Mouse (Mus musculus): ENCODE measurements at regions not wholly inside any gene's neighbourhood (a gene's known extent, or its start where the extent isn't known, plus 50 kb on each side); places are given as distances from the start of the nearest gene placed in this dataset.

DNA sequence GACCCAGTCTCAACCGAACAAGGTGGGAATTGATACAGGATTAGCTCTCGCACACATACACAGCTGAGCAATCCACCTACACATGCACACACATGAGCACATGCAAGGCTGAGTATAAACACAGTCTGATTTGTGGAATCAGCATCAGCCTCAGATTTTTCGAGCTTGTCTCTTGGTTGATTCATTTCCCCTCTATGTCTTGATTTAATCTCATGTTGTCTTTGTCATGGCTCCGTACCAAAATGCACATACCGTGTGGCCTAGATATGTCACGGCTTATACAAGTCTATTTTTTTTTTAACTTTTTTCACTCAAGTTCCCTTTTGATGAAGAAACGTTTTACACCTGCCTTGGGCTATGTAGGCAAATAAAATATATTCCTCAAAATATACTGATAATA lies 88.6 kb upstream of the Mycn start:
- no peak overlapping the region for H3K27ac ChIP-seq (replicated peaks)
- H3K9ac ChIP-seq = no peak overlapping the region
- WGBS = 78% methylated on average over 7 of the region's 7 CpGs
- no peak for ATAC-seq (ENCODE audit: extremely low read depth, insufficient number of reproducible peaks, low FRiP score, low TSS enrichment)
- H3K36me3 ChIP-seq = no peaks in the 10 kb centered on the region
- no peaks in the 10 kb centered on the region for H3K27me3 ChIP-seq (replicated peaks)
- peaks cover 15% of the 10 kb centered on the region for H3K4me1 ChIP-seq
- no peak overlapping the region for H3K4me2 ChIP-seq
- no peaks in the 10 kb centered on the region for H3K9me3 ChIP-seq
- H3K4me3 ChIP-seq = no peak overlapping the region

DNA sequence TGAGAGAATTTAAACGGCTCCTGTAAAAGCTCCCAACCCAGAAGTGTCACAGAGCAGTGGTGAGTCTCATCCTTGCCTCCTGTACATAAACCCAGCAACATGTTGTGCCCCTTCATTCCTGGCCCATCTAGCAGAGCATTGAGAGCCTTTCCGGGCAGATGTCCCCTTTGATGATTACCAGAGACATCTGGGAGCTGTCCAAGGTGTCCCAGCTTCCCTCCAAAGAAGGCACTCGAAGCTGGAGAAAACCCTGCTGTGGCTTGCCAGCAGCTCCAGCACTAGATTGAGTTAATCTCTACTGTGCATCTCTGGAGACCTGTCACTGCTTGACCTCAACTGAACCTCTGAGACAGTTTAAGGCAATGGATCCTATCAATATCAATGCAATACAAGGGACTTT lies 86.4 kb upstream of the Mycn start:
- Histone ChIP-seq H3K36me3 (no peaks in the 10 kb centered on the region), H3K9me3 (no peaks in the 10 kb centered on the region), H3K27me3 (replicated peaks) (no peaks in the 10 kb centered on the region), H3K9ac (no peak overlapping the region), H3K4me2 (no peak overlapping the region), H3K27ac (replicated peaks) (no peak overlapping the region), H3K4me3 (no peak overlapping the region), H3K4me1 (peaks cover 18% of the 10 kb centered on the region)
- ATAC-seq (ENCODE audit: extremely low read depth, insufficient number of reproducible peaks, low FRiP score, low TSS enrichment) = no peak
- WGBS = 9% methylated on average over 3 of the region's 3 CpGs

DNA sequence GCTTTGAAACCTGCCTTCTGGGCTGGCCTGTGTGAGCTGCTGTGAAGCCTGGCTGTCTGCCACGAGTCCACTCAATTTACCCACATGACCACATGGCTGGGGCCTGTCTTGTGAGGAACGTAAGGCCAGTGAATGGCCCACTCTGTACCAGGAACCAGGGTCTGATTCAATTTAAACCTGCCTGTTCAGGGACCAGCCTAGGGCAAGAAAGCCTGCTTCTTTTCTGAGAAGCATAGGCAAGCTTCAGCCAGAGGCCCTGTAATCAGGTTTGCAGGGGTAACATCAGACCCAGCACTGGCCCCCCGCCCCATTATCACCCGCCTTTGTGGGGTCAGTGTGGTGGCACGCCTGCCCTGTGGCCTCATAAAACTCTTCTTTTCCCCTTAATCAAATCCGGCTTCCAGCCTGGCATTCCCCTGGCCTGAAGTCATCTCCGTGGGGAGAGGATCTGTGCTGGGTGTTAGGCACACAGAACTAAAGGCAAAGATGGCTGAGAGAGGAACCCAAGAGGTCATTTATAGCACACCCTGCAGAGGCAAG lies 84.4 kb upstream of the Mycn start:
- Histone ChIP-seq H3K27ac (replicated peaks) (peak overlapping the region; percentile 65), H3K4me3 (no peak overlapping the region), H3K4me2 (no peak overlapping the region), H3K9ac (peak overlapping the region; percentile 55), H3K36me3 (no peaks in the 10 kb centered on the region), H3K9me3 (no peaks in the 10 kb centered on the region), H3K4me1 (peaks cover 18% of the 10 kb centered on the region), H3K27me3 (replicated peaks) (no peaks in the 10 kb centered on the region)
- 27% methylated on average over 7 of the region's 7 CpGs for WGBS
- peak; percentile 71; the same call in 1 of the 2 replicates for ATAC-seq (ENCODE audit: extremely low read depth, insufficient number of reproducible peaks, low FRiP score, low TSS enrichment)

DNA sequence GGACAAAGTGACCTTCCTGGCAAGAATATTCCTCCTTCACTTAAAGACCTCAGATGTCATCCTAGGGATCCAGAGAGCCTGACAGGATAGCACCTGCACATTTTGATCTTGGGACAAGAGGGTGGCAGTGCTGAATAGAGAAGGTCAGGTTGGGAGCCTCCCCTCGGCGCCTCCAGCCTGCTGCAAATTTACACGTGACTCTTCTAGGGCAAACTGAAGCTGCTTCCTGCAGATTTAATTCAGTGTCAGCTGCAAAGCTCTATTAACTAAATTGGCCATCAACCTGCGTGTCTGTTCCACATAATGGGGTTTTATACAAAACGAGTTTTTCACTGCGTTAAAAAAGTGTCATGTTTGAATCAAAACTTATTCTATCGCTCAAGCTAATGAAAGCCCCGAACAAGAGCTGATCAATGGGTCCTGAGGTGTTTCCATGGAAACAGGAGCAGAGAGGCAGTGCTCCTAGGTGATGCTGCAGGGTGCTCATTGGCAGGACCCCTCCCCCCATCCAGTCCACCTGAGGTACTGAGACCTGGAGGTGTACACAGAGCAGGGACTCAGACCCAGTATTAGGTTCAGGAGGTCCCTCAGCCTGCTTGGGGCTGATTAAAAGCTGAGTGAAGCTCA lies 82.6 kb upstream of the Mycn start:
- no peaks in the 10 kb centered on the region for H3K9me3 ChIP-seq
- H3K36me3 ChIP-seq = no peaks in the 10 kb centered on the region
- no peak overlapping the region for H3K4me2 ChIP-seq
- ATAC-seq (ENCODE audit: extremely low read depth, insufficient number of reproducible peaks, low FRiP score, low TSS enrichment) = no peak
- no peaks in the 10 kb centered on the region for H3K27me3 ChIP-seq (replicated peaks)
- WGBS = 69% methylated on average over 8 of the region's 8 CpGs
- H3K9ac ChIP-seq = no peak overlapping the region
- H3K4me3 ChIP-seq = no peak overlapping the region
- H3K27ac ChIP-seq (replicated peaks) = no peak overlapping the region
- H3K4me1 ChIP-seq = peaks cover 18% of the 10 kb centered on the region

DNA sequence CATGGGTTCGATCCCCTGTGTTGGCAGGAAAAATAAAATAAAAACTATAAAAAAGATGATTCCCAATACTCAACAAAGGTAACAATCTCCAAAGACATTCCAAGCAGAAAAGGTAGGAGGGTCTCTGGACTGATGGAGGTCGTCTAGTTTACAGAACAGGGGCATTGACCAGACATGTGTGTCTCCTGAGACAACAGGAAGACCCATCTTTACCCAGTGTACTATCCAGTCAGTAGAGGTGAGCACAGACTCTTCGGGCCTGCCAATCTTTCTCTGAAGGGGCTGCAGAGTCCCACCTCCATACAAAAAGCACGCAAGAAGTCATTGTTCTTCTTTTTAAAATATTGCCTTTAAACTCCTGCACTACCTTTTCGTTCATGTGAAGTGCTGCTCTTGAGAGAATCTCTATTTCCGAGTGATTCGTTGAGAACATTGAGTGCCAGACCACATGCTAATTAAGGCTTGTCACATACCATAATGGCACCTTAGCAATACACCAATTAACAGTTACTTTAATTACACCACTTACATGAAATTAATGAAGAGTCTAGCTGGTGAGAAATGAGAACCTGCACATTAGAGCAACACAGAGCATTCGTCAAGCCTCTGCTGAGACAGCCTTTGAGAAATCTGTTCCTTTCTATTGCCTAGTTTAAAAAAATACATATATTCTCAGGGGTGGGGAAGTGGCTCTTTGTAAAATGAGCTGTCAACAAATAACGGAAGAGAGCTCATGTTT lies 69.5 kb upstream of the Mycn start:
- no peak overlapping the region for H3K27ac ChIP-seq (replicated peaks)
- H3K9me3 ChIP-seq = no peaks in the 10 kb centered on the region
- no peaks in the 10 kb centered on the region for H3K27me3 ChIP-seq (replicated peaks)
- no peak overlapping the region for H3K4me3 ChIP-seq
- H3K36me3 ChIP-seq = no peaks in the 10 kb centered on the region
- H3K4me1 ChIP-seq = no peaks in the 10 kb centered on the region
- WGBS = 73% methylated on average over 9 of the region's 9 CpGs
- H3K9ac ChIP-seq = no peak overlapping the region
- ATAC-seq (ENCODE audit: extremely low read depth, insufficient number of reproducible peaks, low FRiP score, low TSS enrichment) = no peak
- H3K4me2 ChIP-seq = no peak overlapping the region

DNA sequence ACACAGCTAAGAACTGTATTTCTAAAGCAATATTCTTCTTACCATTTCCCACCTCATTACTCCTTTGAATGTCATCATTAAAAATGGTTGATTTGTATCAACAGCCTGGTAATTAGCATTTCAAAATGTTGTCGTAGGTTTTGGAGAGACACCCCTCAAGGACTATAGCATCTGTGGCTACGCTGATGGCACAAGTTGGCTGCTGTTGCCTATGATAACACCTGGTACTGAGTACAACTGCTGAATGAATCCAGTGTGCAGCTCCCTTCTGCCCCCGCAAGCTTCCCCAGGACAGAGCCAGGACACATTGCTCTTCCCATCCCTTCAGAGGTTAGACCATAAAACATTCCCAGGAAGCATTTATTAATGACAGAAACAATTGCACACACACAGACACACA lies 68.7 kb upstream of the Mycn start:
- 81% methylated on average over 3 of the region's 3 CpGs for WGBS
- Histone ChIP-seq H3K36me3 (no peaks in the 10 kb centered on the region), H3K27me3 (replicated peaks) (no peaks in the 10 kb centered on the region), H3K9ac (no peak overlapping the region), H3K27ac (replicated peaks) (no peak overlapping the region), H3K4me1 (no peaks in the 10 kb centered on the region), H3K9me3 (no peaks in the 10 kb centered on the region), H3K4me3 (no peak overlapping the region), H3K4me2 (no peak overlapping the region)
- ATAC-seq (ENCODE audit: extremely low read depth, insufficient number of reproducible peaks, low FRiP score, low TSS enrichment) = no peak

DNA sequence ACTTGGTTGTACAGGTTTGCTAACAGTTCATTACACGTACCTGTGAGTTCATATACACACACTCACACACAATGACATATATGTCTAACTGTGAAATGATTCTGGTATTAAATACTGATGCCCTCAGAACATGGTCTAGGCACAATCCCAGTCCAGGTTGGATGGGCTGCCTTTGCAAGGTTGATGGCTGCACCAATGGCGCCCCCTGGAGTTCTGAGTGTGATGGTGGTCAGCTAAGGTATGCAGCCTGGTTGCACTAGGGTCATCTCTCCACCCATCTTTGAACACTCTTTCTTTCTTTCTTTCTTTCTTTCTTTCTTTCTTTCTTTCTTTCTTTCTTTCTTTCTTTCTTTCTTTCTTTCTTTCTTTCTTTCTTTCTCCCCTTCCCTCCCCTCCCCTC lies 67.8 kb upstream of the Mycn start:
- 35% methylated on average over 2 of the region's 2 CpGs for whole genome bisulfite sequencing
- Histone ChIP-seq H3K9me3 (no peaks in the 10 kb centered on the region), H3K4me3 (no peak overlapping the region)

DNA sequence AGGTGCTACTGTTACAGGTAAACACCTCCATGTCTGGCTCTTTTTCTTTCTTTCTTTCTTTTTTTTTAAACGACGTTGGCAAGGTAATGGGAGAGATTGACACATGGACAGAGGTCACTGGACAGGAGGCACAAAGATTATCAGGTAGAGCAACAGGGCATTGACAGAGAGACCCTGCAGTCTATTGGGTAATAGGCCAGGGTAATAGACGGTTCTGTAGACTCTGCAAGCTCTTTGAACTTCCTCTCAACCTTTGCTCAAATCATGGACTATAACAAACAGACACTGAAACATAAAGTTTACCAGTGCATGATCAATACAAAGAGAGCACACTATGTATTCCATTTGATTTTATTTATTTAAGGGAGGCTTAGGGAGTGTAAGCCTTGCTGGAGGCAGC lies 61.0 kb upstream of the Mycn start:
- no peak overlapping the region for H3K4me3 ChIP-seq
- H3K27me3 ChIP-seq (replicated peaks) = no peaks in the 10 kb centered on the region
- no peaks in the 10 kb centered on the region for H3K4me1 ChIP-seq
- H3K36me3 ChIP-seq = no peaks in the 10 kb centered on the region
- ATAC-seq (ENCODE audit: extremely low read depth, insufficient number of reproducible peaks, low FRiP score, low TSS enrichment) = no peak
- 76% methylated on average over 3 of the region's 3 CpGs for whole genome bisulfite sequencing
- no peak overlapping the region for H3K27ac ChIP-seq (replicated peaks)
- H3K9me3 ChIP-seq = no peaks in the 10 kb centered on the region
- no peak overlapping the region for H3K4me2 ChIP-seq
- no peak overlapping the region for H3K9ac ChIP-seq

More for the DNA sequence above, 67.8 kb upstream of the Mycn start:
- no peaks in the 10 kb centered on the region for H3K4me1 ChIP-seq
- no peak for ATAC-seq (ENCODE audit: extremely low read depth, insufficient number of reproducible peaks, low FRiP score, low TSS enrichment)
- no peak overlapping the region for H3K27ac ChIP-seq (replicated peaks)
- H3K27me3 ChIP-seq (replicated peaks) = no peaks in the 10 kb centered on the region
- H3K36me3 ChIP-seq = no peaks in the 10 kb centered on the region
- no peak overlapping the region for H3K9ac ChIP-seq
- H3K4me2 ChIP-seq = no peak overlapping the region

DNA sequence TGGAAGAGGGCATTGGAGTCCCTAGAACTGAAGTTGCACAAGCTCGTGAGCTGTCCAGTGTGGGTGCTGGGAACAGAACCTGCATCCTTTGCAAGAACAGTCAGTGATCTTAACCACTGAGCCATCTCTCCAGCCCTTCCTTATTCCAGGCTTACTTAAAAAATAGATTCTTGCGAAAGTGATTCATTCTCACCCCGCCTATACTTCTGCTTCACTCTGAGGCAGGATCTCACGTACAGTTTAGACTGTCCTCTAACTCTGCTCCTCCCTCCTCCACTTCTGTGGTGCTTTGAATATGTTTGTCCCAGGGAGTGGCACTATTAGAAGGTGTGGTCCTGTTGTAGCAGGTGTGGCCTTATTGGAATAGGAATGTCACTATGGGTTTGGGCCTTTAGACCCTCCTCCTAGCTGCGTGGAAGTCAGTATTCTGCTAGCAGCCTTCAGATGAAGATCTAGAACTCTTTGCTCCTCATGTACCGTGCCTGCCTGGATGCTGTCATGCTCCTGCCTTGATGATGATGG lies 60.4 kb upstream of the Mycn start:
- no peak for ATAC-seq (ENCODE audit: extremely low read depth, insufficient number of reproducible peaks, low FRiP score, low TSS enrichment)
- H3K36me3 ChIP-seq = no peaks in the 10 kb centered on the region
- WGBS = 81% methylated on average over 6 of the region's 6 CpGs

DNA sequence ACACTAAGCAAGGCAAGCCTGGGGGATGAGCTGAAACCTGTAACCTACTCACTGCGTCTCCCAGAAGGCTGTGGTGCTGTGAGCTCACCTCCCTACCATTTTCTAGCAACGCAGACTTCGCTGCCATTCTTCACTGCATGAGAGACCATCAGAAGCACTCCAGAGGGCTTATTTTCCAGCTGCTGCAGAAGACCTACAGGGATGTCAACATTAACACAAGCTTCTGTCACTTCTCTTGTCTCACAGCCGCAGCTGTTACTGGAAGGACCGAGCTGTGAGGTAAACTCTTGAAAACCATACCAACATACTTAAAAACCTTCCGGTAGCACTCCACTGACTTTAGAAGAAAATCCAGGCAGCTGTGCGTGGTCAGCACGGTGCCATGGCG lies 54.3 kb upstream of the Mycn start:
- H3K4me1 ChIP-seq = peaks cover 42% of the 10 kb centered on the region
- H3K27ac ChIP-seq (replicated peaks) = no peak overlapping the region
- H3K9ac ChIP-seq = no peak overlapping the region
- H3K36me3 ChIP-seq = no peaks in the 10 kb centered on the region
- WGBS = 73% methylated on average over 9 of the region's 9 CpGs
- H3K4me3 ChIP-seq = no peak overlapping the region
- no peak overlapping the region for H3K4me2 ChIP-seq
- no peaks in the 10 kb centered on the region for H3K9me3 ChIP-seq
- no peaks in the 10 kb centered on the region for H3K27me3 ChIP-seq (replicated peaks)
- no peak for ATAC-seq (ENCODE audit: extremely low read depth, insufficient number of reproducible peaks, low FRiP score, low TSS enrichment)

More for the DNA sequence above, 60.4 kb upstream of the Mycn start:
- no peaks in the 10 kb centered on the region for H3K27me3 ChIP-seq (replicated peaks)
- H3K9me3 ChIP-seq = no peaks in the 10 kb centered on the region
- no peak overlapping the region for H3K9ac ChIP-seq
- no peak overlapping the region for H3K27ac ChIP-seq (replicated peaks)
- H3K4me3 ChIP-seq = no peak overlapping the region
- no peak overlapping the region for H3K4me2 ChIP-seq
- no peaks in the 10 kb centered on the region for H3K4me1 ChIP-seq

DNA sequence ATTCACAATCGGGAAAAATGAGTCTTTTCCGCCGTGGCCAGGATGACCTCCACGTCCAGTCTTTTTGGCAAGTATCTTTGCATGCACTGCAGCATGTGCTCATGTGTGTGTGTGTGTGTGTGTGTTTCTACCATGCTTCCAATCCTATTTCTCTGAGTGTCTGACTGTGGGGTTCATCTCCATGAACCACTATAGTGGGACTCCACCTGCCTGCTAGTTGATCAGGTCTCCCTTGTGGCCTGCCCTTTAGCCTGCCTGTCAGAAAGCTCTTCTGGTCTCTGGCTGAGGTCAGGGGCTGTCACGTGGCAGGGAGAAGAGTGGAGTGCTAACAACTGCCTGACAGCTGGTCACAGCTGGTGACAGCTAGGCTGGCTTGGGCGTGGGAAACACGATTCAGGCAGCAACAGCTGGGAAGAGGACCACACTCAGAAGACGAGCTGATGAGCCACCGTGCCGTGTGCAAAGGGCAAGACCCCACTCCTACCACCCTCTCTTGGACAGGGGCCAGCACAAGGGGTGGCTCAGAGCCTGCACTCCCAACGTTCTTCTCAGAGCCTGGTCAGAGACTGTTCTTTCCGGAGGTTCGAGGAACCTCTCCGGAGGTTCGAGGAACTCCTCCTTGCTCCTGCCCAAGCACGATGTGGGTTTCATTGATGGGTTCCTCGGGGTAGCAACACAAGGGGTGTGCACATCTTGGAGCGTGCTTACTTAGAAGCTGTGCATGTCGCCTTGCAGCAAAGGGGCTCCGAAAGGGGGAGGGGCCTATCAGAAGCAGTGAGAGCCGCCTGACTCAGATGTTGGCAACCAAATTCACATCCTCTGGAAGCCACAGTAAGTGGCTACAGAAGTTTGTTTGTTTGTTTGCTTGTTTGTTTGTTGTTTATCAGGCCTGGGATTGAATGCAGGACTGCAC lies 53.6 kb upstream of the Mycn start:
- no peak overlapping the region for H3K27ac ChIP-seq (replicated peaks)
- H3K4me1 ChIP-seq = peaks cover 42% of the 10 kb centered on the region
- H3K4me3 ChIP-seq = no peak overlapping the region
- H3K9me3 ChIP-seq = no peaks in the 10 kb centered on the region
- H3K4me2 ChIP-seq = no peak overlapping the region
- ATAC-seq (ENCODE audit: extremely low read depth, insufficient number of reproducible peaks, low FRiP score, low TSS enrichment) = no peak
- no peak overlapping the region for H3K9ac ChIP-seq
- WGBS = 31% methylated on average over 21 of the region's 21 CpGs
- H3K36me3 ChIP-seq = no peaks in the 10 kb centered on the region
- no peaks in the 10 kb centered on the region for H3K27me3 ChIP-seq (replicated peaks)

Data from heart, embryonic 13.5 days (tissue).